Mouse (Mus musculus): ENCODE results near the gene Stat3. TPM values are rescaled to one million over a fixed set of nuclear protein-coding genes. Genes with fewer than 3 reads are reported as not detected.

The Stat3 gene
- polyA plus RNA-seq, 1 experiment, result 47.5 TPM

DNA sequence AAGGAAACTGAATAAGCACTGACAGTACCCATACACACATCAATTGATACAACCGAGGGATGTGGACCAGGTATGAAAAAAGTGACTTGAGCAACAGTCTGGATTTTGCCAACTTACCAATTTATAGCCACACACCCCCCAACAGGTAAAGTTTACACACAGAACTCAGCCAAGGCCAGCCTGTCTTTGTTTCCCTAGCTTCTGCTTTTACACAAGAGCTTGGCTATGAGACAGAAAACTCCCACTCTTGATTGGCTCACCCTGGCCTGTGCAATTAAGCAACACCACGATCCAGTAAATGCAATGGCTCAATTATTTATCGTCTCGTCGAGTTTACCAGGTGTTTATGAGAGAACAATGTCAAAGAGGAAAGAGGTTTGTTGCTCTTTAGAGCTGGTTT, 1.2 kb downstream of the Stat3 start:
- no peaks in the 10 kb centered on the region for H3K27me3 ChIP-seq (ENCODE audit: control insufficient read depth, insufficient read depth, low read length)
- H3K4me3 ChIP-seq (replicated peaks; ENCODE audit: insufficient read depth, low read depth, low read length), result peak overlapping the region; percentile 36
- DNase-seq, result peak in 1 of 2 experiments; percentile 20
- TF ChIP-seq POLR2A (IDR thresholded peaks at IDR 0.05; ENCODE audit: borderline replicate concordance, insufficient read depth, low read length) (no peak), CTCF (IDR thresholded peaks at IDR 0.05; ENCODE audit: borderline replicate concordance, insufficient read depth, low read depth, low read length) (no peak)
- 9% methylated on average over 5 of the region's 5 CpGs for WGBS
- no peak overlapping the region for H3K27ac ChIP-seq (ENCODE audit: insufficient read depth, low read length)
- peaks cover 4% of the 10 kb centered on the region; the same call in 1 of the 2 replicates for H3K4me1 ChIP-seq (ENCODE audit: control insufficient read depth, insufficient read depth, low read length)

GRCm38 (mm10) chr11:100937295-100937694, 2.0 kb downstream of the Stat3 start:
- H3K27ac ChIP-seq (ENCODE audit: insufficient read depth, low read length), result no peak overlapping the region
- no peak overlapping the region for H3K4me3 ChIP-seq (replicated peaks; ENCODE audit: insufficient read depth, low read depth, low read length)
- H3K27me3 ChIP-seq (ENCODE audit: control insufficient read depth, insufficient read depth, low read length), result no peaks in the 10 kb centered on the region
- TF ChIP-seq POLR2A (IDR thresholded peaks at IDR 0.05; ENCODE audit: borderline replicate concordance, insufficient read depth, low read length) (no peak), CTCF (IDR thresholded peaks at IDR 0.05; ENCODE audit: borderline replicate concordance, insufficient read depth, low read depth, low read length) (no peak)
- 86% methylated on average over 4 of the region's 4 CpGs for WGBS
- peaks cover 4% of the 10 kb centered on the region; the same call in 1 of the 2 replicates for H3K4me1 ChIP-seq (ENCODE audit: control insufficient read depth, insufficient read depth, low read length)
- no peak for DNase-seq

GRCm38 (mm10) chr11:100935373-100936355, 3.7 kb downstream of the Stat3 start:
- Histone ChIP-seq H3K27me3 (ENCODE audit: control insufficient read depth, insufficient read depth, low read length) (no peaks in the 10 kb centered on the region), H3K4me3 (replicated peaks; ENCODE audit: insufficient read depth, low read depth, low read length) (no peak overlapping the region), H3K4me1 (ENCODE audit: control insufficient read depth, insufficient read depth, low read length) (peaks cover 4% of the 10 kb centered on the region; the same call in 1 of the 2 replicates), H3K27ac (ENCODE audit: insufficient read depth, low read length) (no peak overlapping the region)
- DNase-seq, result no peak
- no peak for TF ChIP-seq POLR2A (IDR thresholded peaks at IDR 0.05; ENCODE audit: borderline replicate concordance, insufficient read depth, low read length)
- no peak for TF ChIP-seq CTCF (IDR thresholded peaks at IDR 0.05; ENCODE audit: borderline replicate concordance, insufficient read depth, low read depth, low read length)
- 70% methylated on average over 8 of the region's 8 CpGs for WGBS

DNA sequence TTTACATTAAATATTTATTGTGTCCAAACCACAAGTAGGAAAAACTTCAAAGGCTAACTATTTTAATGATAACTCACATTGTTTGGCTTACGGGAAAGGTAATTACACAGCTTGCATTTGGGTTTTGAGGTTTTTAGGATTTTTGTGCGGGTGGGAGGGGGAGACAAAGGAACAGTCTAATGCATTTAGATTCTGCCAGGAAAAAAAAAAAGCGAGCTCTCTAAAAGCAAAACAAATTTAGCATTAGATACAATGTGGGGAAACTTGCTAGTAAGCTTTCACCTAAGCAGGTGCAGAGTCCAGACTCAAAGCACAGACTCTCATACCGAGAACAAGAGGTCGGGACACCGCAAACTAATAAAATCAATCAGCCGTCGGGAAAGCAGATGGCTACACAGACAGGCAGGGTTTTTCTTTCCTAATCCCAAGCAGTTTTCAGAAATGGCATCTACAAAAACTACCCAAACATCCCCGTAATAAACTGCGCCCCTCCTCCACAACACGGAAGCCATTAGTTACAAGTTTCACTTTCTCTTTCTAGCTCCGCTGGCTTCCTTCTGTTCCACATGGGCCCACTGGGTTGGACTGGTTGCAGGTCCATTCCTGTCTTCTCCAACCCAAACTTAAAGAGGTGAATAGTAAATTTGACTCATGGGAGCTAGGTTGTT, 8.0 kb downstream of the Stat3 start:
- H3K27ac ChIP-seq (ENCODE audit: insufficient read depth, low read length), result no peak overlapping the region
- no peaks in the 10 kb centered on the region for H3K27me3 ChIP-seq (ENCODE audit: control insufficient read depth, insufficient read depth, low read length)
- H3K4me1 ChIP-seq (ENCODE audit: control insufficient read depth, insufficient read depth, low read length), result peaks cover 4% of the 10 kb centered on the region; the same call in 1 of the 2 replicates
- WGBS, result 49% methylated on average over 12 of the region's 12 CpGs
- no peak for DNase-seq
- no peak for TF ChIP-seq POLR2A (IDR thresholded peaks at IDR 0.05; ENCODE audit: borderline replicate concordance, insufficient read depth, low read length)
- no peak overlapping the region for H3K4me3 ChIP-seq (replicated peaks; ENCODE audit: insufficient read depth, low read depth, low read length)

GRCm38 (mm10) chr11:100930611-100931010, 8.7 kb downstream of the Stat3 start:
- 81% methylated on average over 7 of the region's 7 CpGs for WGBS
- no peak for TF ChIP-seq POLR2A (IDR thresholded peaks at IDR 0.05; ENCODE audit: borderline replicate concordance, insufficient read depth, low read length)
- TF ChIP-seq CTCF (IDR thresholded peaks at IDR 0.05; ENCODE audit: borderline replicate concordance, insufficient read depth, low read depth, low read length), result no peak

DNA sequence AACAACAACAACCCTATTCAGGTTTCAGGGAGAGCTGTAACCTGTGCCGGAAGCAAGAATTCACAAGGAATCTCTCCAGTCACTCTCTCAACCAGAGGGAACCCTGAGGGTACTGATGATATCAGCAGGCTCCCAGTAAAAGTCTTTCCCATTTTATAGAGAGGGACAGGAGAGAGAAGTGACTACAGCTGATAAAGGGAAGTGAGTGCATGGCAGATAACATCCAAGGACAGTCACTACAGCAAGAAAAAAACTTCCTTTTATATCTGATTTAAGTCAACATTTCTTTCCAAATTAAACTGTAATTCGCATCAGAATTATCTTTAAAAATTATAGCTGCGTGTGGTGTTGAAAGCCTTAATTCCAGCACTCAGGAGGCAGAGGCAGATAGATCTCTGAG, 12.0 kb downstream of the Stat3 start:
- H3K4me1 ChIP-seq (ENCODE audit: control insufficient read depth, insufficient read depth, low read length), result no peaks in the 10 kb centered on the region
- no peak overlapping the region for H3K4me3 ChIP-seq (replicated peaks; ENCODE audit: insufficient read depth, low read depth, low read length)
- TF ChIP-seq CTCF (IDR thresholded peaks at IDR 0.05; ENCODE audit: borderline replicate concordance, insufficient read depth, low read depth, low read length) (no peak), POLR2A (IDR thresholded peaks at IDR 0.05; ENCODE audit: borderline replicate concordance, insufficient read depth, low read length) (no peak)
- no peaks in the 10 kb centered on the region for H3K27me3 ChIP-seq (ENCODE audit: control insufficient read depth, insufficient read depth, low read length)
- WGBS, result 95% methylated on average over 3 of the region's 3 CpGs
- DNase-seq, result no peak
- H3K27ac ChIP-seq (ENCODE audit: insufficient read depth, low read length), result no peak overlapping the region

More at GRCm38 (mm10) chr11:100930611-100931010, 8.7 kb downstream of the Stat3 start:
- Histone ChIP-seq H3K27ac (ENCODE audit: insufficient read depth, low read length) (no peak overlapping the region), H3K4me3 (replicated peaks; ENCODE audit: insufficient read depth, low read depth, low read length) (no peak overlapping the region), H3K27me3 (ENCODE audit: control insufficient read depth, insufficient read depth, low read length) (no peaks in the 10 kb centered on the region), H3K4me1 (ENCODE audit: control insufficient read depth, insufficient read depth, low read length) (no peaks in the 10 kb centered on the region)
- DNase-seq, result no peak

DNA sequence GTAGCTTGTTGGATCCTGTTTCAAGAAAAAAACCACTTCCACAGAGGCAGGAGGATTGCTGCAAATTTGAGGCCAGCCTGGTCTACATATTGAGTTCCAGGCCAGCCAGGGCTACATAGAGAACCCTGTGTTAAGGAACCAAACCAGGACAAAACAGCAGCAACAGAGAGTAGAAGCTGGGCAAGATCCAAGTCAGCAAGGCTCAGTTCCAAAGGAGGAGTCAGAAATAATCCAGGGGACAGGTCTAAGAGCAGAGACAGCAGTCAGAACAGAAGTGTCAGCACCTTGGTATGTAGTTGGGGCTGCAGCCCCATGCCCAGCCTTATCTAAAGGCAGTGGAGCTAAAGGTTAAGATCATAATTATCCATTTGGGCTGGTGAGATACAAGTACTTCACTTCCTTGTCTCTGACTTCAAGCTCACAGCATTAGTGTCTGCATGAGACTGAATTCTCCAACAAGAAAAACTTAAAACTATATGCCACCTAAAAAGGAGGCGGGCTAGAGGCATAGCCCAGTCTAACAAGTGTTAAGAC, 14.9 kb downstream of the Stat3 start:
- Histone ChIP-seq H3K4me3 (replicated peaks; ENCODE audit: insufficient read depth, low read depth, low read length) (no peak overlapping the region), H3K27me3 (ENCODE audit: control insufficient read depth, insufficient read depth, low read length) (no peaks in the 10 kb centered on the region), H3K4me1 (ENCODE audit: control insufficient read depth, insufficient read depth, low read length) (no peaks in the 10 kb centered on the region), H3K27ac (ENCODE audit: insufficient read depth, low read length) (no peak overlapping the region)
- TF ChIP-seq POLR2A (IDR thresholded peaks at IDR 0.05; ENCODE audit: borderline replicate concordance, insufficient read depth, low read length), result no peak
- TF ChIP-seq CTCF (IDR thresholded peaks at IDR 0.05; ENCODE audit: borderline replicate concordance, insufficient read depth, low read depth, low read length), result no peak
- no peak for DNase-seq
- WGBS, result 100% methylated on average over 1 of the region's 1 CpGs

Data from cerebellum, adult 2 months (tissue).